Mouse (Mus musculus): ENCODE measurements at regions not wholly inside any gene's neighbourhood (a gene's known extent, or its start where the extent isn't known, plus 50 kb on each side); places are given as distances from the start of the nearest gene placed in this dataset.
"Not testable (repeated sequence)": the region's sequence is repeated elsewhere in the genome, so short reads cannot be mapped to it uniquely, and the experiment has no call there.

GRCm38 (mm10) chr14:84610476-84610875 lies 167.1 kb downstream of the Pcdh17 start:
- DNase-seq (ENCODE audit: low spot score in 2 of 2), result no peak

DNA sequence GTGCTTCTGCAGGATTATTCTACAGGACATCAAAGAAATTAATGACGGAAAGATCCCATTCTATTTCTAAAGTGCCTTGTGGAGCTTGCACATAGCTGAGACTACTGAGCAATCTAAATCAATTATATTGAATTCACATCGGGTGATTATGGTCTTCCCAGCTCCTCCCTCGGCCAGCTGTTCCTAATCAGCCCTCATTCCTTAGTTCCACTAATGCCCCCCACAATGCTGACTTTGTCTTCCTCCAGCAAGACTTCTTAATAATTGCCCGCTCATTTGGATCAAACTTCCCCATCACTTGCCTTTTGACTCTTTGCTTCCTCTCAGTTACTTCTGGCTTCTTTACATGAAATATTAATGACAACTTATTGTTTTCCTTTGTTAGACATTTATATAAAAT lies 169.2 kb downstream of the Pcdh17 start:
- DNase-seq (ENCODE audit: low spot score in 2 of 2), result no peak

DNA sequence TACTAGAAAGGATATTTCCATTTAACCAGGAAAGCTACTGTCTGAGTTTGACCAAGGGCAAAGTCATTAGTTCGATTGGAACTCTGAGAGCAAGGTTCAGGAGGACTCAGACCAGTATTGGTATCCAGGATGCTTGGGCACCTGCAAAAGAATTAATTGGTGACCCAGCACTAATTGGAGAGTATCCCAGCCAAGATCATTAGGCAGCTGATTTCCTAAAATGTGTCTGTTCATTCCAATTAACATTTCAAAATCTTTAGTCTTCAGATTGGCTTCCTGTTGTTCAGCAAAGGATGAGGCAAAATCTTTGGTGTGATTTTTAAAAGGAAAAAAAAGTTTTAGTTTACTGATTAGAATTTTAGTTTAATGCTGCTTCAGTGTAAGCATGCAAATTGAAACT lies 201.7 kb downstream of the Pcdh17 start:
- peak in 1 of 2 experiments; percentile 2 for DNase-seq (ENCODE audit: low spot score in 2 of 2)

DNA sequence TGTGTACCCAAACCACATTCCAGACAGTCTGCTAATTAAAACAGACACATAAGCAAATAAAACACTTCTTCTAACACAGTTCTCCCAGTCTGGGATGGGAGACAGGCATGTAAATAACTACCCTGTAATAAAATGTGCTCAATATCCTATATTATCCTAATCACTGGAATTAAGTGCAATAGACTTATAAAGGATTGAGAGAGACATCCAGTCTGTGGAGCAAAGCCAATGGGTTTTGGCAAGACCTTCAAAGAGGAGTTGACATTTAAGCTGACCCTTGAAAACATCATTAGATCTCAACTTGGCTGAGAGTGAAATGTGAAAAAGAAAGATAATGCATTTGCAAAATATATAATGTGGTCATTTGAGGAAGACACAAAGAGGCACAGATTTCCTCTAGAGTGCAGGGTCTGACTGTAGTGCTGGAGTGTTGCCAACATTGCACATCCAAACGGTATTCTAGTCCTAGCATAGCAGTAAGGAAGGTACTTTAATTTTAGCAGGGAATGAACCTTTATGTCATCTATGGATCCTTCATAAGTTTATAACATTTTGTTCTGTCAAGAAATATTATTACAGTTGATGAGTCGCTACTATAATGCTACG lies 202.7 kb downstream of the Pcdh17 start:
- no peak for DNase-seq (ENCODE audit: low spot score in 2 of 2)

DNA sequence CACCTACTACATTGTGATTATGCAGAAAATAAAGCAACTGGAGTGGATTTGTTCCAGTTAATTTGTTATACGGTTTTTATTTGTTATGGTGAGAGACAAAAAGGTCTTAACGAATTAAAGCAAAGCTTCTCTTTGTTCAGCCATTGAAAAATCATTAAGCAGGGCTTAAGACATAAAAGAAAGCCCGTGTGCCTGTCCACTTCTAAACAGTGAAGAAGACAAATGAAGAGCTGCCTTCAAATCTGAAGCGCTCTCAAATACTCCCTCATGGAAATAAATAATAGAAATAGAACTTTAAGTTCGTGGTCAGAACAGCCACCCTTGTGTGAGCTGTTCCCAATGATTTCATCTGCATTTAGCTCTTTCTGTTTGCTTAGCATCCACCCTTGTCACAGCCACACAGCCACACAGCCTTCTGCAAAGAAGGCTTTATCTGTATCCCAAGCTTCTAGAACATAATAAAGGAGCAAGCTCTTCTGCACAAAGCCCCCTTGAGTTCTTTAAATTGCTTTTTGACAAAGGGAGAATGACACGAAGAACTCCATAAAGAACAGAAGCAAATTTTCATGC lies 215.9 kb downstream of the Pcdh17 start:
- DNase-seq (ENCODE audit: low spot score in 2 of 2), result no peak

GRCm38 (mm10) chr14:84667685-84668084 lies 224.3 kb downstream of the Pcdh17 start:
- DNase-seq (ENCODE audit: low spot score in 2 of 2), result not testable (repeated sequence)

DNA sequence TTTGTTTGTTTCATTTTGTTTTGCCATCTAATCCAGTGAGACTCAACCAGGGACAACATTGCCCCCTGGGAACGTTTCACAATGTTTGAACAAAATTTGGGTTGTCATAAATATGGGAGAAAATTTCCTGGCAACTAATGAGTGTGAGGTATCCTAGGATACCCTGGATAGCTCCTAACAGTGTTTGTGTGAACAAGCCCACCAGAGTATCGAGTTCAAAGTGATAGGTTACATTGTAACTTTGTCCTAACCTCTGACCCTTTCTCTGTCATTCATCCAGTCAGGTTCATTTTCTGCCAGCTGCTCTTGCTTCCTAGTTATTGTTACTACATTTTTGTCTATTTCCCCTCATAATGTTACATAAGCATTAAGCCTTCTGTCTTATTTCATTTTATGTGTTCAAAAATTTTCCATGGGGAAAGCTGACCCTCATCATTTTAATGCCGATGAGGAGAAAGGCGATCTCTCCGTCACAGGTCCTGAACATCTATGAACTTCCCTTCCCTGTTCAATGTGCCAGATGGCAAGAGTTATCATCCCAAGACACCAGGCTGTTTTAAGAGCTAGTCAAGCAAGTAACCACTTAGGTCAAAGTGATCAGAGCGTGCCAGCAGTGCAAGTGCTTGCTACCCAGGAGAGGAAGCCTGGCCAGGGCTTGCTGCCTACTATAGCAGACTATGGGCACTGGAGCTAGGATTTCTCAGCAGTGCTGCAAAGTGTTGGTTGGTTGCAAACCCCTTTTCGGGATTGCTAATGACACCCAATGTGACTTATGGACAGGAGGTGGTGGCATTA lies 228.5 kb downstream of the Pcdh17 start:
- DNase-seq (ENCODE audit: low spot score in 2 of 2), result no peak

GRCm38 (mm10) chr14:84686848-84687247 lies 243.5 kb downstream of the Pcdh17 start:
- no peak for DNase-seq (ENCODE audit: low spot score in 2 of 2)

- DNase-seq (ENCODE audit: low spot score in 2 of 2), result no peak
Measured at GRCm38 (mm10) chr14:84690810-84691209, 247.4 kb downstream of the Pcdh17 start.
